Mouse (Mus musculus): ENCODE results near the gene Ffar2.
"Not testable (repeated sequence)": the region's sequence is repeated elsewhere in the genome, so short reads cannot be mapped to it uniquely, and the experiment has no call there.

The Ffar2 gene

DNA sequence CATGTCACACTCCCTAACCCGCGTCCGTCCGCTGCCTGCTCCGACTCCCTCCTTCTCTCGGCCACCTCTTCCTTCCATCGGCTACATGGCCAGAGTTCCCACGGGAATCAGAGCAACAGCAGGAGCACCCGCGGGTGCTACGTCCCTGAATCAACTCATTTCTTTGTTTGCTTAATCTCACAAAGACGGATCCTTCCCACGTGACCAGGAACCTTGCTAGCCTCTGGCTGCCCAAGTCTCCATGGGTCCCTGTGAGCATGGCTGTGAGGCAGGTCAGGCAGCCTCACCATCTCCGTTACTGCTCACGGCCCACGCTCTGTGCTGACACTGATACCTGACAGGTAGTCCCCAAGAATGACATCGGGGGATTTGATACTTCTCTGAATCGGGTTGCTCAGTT is at the start of gene Ffar2:
TSS of gene Ffar2 (minus strand) at position 101 of the 400 bp plus-strand sequence.
- DNase-seq (ENCODE audit: extremely low spot score, low read depth, low spot score): no peak

GRCm38 (mm10) chr7:30873083-30873482 is 49.5 kb upstream of the Ffar2 start:
- peak; percentile 28 for DNase-seq (ENCODE audit: extremely low spot score, low read depth, low spot score)

DNA sequence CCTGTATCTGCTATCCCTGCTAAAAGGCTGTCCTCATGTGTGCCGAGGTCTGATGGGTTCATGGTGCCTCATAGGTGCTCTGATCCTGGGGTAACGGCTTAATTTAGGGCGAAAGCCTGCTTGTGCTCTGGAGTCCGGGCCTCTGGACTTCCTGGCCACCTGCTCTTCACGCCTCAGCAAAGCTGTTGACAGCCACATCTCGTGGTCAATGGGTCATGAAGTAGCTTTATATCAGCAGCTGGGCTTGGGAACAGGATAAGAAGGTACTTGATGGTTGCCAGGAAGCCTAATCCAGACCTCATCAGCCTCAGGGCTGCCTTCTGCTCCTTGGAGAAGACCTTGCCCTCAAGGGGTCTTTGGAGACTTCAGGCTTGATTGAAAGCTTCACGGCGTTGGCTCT is 39.8 kb upstream of the Ffar2 start:
- no peak for DNase-seq (ENCODE audit: extremely low spot score, low read depth, low spot score)

- DNase-seq (ENCODE audit: extremely low spot score, low read depth, low spot score): no peak
Measured at GRCm38 (mm10) chr7:30861464-30861863, 37.9 kb upstream of the Ffar2 start, which contains the start of gene Ffar1. Ffar1 (minus strand) TSS chr7:30861564.

GRCm38 (mm10) chr7:30859635-30860402 is 36.2 kb upstream of the Ffar2 start:
- DNase-seq (ENCODE audit: extremely low spot score, low read depth, low spot score): peak; percentile 14

GRCm38 (mm10) chr7:30859290-30859634 is 35.7 kb upstream of the Ffar2 start:
- DNase-seq (ENCODE audit: extremely low spot score, low read depth, low spot score): peak; percentile 46

GRCm38 (mm10) chr7:30857746-30858145 is 34.2 kb upstream of the Ffar2 start:
- DNase-seq (ENCODE audit: extremely low spot score, low read depth, low spot score): no peak

DNA sequence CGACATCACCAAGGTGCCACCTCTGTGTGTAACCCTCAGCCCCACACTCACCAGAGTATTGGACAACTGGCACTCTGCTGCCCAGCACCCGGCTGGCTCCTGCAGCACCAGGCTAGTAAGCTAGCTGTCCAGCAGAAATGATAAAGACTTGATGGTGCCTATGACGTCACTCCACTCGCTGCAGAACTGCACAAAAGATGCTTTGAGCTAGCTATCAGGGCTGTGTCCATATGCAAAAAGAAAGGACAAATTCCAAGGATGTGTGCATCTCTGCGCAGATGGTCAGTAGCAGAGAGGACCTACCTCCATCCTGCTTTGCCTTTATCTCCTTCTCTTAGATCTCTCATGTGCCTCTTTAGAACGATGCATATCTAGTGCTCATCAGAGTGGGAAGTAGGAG is 32.5 kb upstream of the Ffar2 start, which contains the start of gene Ffar3:
TSS of gene Ffar3 (minus strand) at position 101 of the 400 bp plus-strand sequence.
- DNase-seq (ENCODE audit: extremely low spot score, low read depth, low spot score): no peak

GRCm38 (mm10) chr7:30851421-30851820 is 27.8 kb upstream of the Ffar2 start:
- no peak for DNase-seq (ENCODE audit: extremely low spot score, low read depth, low spot score)

- no peak for DNase-seq (ENCODE audit: extremely low spot score, low read depth, low spot score)
Measured at GRCm38 (mm10) chr7:30847934-30848333, 24.4 kb upstream of the Ffar2 start.

GRCm38 (mm10) chr7:30847386-30847785 is 23.8 kb upstream of the Ffar2 start:
- DNase-seq (ENCODE audit: extremely low spot score, low read depth, low spot score): no peak

DNA sequence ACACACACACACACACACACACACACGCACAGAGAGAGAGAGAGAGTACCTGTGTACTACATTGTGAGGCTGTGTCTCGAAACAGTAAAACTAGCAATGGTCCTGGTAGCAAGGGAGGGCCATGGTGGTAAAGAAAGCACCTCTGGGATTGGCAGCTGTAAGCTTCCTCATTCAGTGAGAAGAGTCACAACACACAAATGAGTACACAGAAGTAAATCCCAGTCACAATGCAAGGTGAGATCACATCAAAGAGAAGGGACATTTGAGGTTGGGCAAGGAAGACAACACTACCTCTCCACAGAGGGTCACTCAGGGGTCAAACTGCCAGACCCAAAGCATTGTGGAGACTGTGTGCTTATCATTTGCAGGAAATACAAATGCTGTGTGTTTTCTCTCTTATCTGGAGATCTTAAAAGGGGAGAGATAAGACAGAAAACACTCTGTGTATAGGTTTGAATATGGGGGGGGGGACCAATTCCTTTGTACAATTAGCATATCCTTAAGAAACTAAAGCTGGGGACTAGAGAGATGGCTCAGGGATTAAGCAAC is 23.0 kb upstream of the Ffar2 start:
- no peak for DNase-seq (ENCODE audit: extremely low spot score, low read depth, low spot score)

GRCm38 (mm10) chr7:30844676-30845297 is 21.2 kb upstream of the Ffar2 start:
- no peak for DNase-seq (ENCODE audit: extremely low spot score, low read depth, low spot score)

DNA sequence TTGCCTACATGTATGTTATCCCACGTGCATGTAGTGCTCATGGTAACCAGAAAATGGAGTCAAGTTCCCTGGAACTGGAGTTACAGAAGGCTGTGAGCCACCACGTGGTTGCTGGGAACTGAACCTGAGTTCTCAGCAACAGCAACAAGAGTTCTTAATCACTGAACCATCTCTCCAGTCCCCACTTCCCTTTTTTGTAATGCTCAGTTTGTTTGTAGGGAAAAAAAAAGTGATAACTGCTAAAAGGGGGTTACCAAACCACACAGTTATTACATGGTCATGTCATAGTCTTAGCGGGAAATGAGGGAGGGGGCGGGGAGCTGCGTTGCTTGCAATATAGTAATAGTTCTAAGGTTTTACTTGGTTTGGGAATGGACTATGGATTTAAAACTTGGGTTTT is 18.5 kb upstream of the Ffar2 start:
- DNase-seq (ENCODE audit: extremely low spot score, low read depth, low spot score): no peak

DNA sequence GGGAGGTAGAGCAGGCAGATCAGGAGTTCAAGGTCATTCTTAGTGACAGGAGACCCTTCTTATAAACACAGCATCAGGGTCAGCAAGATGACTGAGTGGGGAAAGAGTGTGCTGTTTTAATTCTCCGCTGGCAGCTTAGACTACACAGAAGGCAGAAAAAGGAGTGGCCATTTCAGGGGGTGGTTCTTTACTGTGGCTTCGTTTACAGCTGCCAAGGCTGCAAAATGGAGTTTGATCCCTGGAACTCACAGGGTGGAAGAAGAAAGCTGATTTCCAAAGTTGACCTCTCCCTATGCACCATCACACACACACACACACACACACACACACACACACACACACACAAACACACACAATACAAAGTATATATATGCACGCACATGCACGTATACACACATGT is 17.8 kb upstream of the Ffar2 start:
- no peak for DNase-seq (ENCODE audit: extremely low spot score, low read depth, low spot score)

DNA sequence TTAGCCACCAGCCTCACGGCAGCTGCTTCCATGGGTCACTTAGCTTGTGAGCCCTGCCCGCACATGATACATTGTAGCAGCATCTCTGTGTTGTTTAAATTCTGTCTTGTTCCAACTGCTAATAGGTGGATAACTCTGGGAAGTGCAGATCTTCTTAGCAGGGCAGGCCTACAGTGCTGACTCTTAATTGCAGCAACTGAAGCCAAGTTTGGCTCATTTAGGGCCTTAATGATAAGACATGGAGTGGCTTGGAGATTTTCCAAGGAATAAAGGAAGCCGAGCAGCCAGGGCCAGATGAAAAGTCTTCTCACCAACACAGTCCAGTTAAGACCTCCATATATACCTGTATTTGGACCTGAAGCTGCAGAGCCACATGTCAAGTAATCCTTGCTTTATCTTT is 16.7 kb upstream of the Ffar2 start:
- DNase-seq (ENCODE audit: extremely low spot score, low read depth, low spot score): no peak

DNA sequence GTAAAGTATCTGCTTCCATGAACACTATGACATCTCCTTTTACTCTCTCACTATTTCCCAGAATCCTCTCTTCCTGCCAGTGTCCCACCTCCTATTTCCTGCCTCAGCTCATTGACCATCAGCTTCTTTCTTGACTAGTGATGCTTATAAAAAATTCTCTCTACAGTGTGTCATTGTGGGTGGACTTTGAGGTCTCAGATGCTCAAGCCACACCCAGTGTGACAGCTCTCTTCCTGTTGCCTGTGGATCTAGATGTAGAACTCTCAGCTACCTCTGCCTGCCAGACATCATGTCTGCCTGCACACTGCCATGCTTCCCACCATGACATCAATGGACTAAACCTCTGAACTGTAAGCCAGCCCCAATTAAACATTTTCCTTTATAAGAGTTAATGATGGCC is 13.7 kb upstream of the Ffar2 start:
- DNase-seq (ENCODE audit: extremely low spot score, low read depth, low spot score): no peak

DNA sequence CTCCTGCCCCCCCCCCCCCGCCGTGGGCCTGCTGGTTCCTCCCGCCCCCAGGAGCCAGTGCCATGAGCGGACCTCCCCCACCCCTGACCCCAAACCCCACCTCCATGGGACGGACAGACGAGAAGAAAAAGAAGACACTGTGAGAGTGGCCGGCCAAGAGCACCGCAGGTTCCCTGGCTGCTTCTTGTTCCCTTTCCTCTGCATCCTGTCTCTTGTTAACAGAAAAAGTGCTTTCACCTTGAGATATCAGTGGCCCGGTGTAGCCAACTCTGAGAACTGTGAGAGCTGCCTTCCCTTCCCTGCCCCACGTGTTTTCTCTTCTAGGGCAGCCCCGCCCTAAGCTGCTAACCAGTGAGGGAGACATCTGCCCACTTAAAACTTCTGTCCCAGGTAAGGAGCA is 9.1 kb upstream of the Ffar2 start:
- not testable (repeated sequence) for DNase-seq (ENCODE audit: extremely low spot score, low read depth, low spot score)

- DNase-seq (ENCODE audit: extremely low spot score, low read depth, low spot score): no peak
Measured at GRCm38 (mm10) chr7:30832261-30832660, 8.7 kb upstream of the Ffar2 start.

DNA sequence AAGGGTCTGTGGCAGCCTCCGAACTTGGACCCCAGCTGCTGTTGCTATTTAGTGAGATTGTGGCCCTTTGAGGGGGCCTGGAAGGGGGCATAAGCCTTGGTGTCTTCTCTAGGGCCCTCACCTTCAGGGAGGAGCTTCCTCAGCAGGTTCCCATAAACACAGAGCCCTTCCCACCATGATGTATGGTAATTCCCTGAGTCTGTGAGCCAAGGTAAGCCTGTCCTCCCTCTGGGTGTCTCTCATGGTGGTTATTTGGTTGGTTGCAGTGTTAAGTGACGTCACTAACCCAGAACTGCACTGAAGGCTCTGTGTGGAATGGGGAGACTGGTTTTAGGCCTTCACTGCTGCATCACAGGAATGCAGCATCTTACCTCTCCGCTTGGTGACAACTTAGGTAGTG is 5.9 kb upstream of the Ffar2 start:
- no peak for DNase-seq (ENCODE audit: extremely low spot score, low read depth, low spot score)

GRCm38 (mm10) chr7:30828871-30829270 is 5.3 kb upstream of the Ffar2 start:
- not testable (repeated sequence) for DNase-seq (ENCODE audit: extremely low spot score, low read depth, low spot score)

- DNase-seq (ENCODE audit: extremely low spot score, low read depth, low spot score): no peak
Measured at GRCm38 (mm10) chr7:30826660-30827059, 3.1 kb upstream of the Ffar2 start.
